Mouse (Mus musculus): ENCODE measurements around the gene Serpina3c. TPM values are rescaled to one million over a fixed set of nuclear protein-coding genes. Genes with fewer than 3 reads are reported as not detected.
"Not testable (repeated sequence)": the region's sequence is repeated elsewhere in the genome, so short reads cannot be mapped to it uniquely, and the experiment has no call there.

Gene Serpina3c
- total RNA-seq, 2 experiments from 2014 or later: 23.7 to 24.1 TPM

GRCm38 (mm10) chr12:104114921-104115579 is 38.6 kb downstream of the Serpina3c start:
- no peak for DNase-seq (ENCODE audit: low spot score in 2 of 2)

GRCm38 (mm10) chr12:104112333-104112732 is 41.3 kb downstream of the Serpina3c start, which contains the start of gene Serpina3a:
Gene Serpina3a (plus strand): TSS chr12:104112724.
- DNase-seq (ENCODE audit: low spot score in 2 of 2): not testable (repeated sequence)

- no peak for DNase-seq (ENCODE audit: low spot score in 2 of 2)
Measured at GRCm38 (mm10) chr12:104108507-104108906, 45.2 kb downstream of the Serpina3c start.

GRCm38 (mm10) chr12:104106919-104107318 is 46.8 kb downstream of the Serpina3c start:
- no peak for DNase-seq (ENCODE audit: low spot score in 2 of 2)

- DNase-seq (ENCODE audit: low spot score in 2 of 2): no peak
Measured at GRCm38 (mm10) chr12:104105847-104106246, 47.8 kb downstream of the Serpina3c start.

DNA sequence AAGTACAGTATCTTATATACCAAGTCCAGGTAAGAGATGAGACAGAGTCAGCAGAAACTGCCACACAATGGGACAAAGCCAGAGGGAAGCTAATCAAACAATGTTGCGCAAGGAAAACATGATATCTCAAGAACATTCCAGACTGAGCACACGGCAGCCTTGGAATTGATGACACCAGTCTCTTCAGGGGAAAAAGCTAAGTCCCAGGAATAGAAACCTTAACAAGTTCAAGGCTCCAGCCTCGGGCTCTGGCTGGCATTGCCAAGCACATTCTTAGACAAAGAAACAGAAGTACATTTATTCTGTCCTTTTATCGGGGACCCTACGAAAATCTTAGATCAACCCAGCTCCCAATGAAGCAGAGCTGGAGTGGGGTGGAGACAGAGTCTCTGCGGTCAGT is 52.9 kb downstream of the Serpina3c start, which contains the start of gene Serpina5:
Gene Serpina5 (plus strand): TSS at position 346 of the 400 bp plus-strand sequence.
- DNase-seq (ENCODE audit: low spot score in 2 of 2): no peak

Other genes starting within 250 kb of the Serpina3c start
- under 1 TPM in 1 of 2 experiments, not detected in 1; 0.50 TPM for gene Serpina1c, start 249.0 kb downstream of the Serpina3c start, total RNA-seq (2021)
- gene Serpina1e, start 194.9 kb downstream of the Serpina3c start, total RNA-seq (2021): under 1 TPM in 1 of 2 experiments, not detected in 1; 0.56 TPM
- gene Serpina11, start 163.9 kb downstream of the Serpina3c start, total RNA-seq (2021): not detected
- not detected for gene Serpina9, start 140.1 kb downstream of the Serpina3c start, total RNA-seq (2021)
- gene Serpina12, start 109.4 kb downstream of the Serpina3c start, total RNA-seq (2021): 1 to 10 TPM; 1.1 to 1.3 TPM
- 1 to 10 TPM in 1 of 2 experiments, under 1 TPM in 1; 0.90 to 1.5 TPM for gene Serpina5, start 52.8 kb downstream of the Serpina3c start, total RNA-seq (2021)
- not detected for gene Serpina3a, start 41.1 kb downstream of the Serpina3c start, total RNA-seq (2021)
- 1 to 10 TPM in 1 of 2 experiments, under 1 TPM in 1; 0.33 to 2.1 TPM for gene Serpina3b, start 25.9 kb downstream of the Serpina3c start, total RNA-seq (2021)
- under 1 TPM; 0.48 to 0.60 TPM for gene Serpina3f, start 60.7 kb upstream of the Serpina3c start, total RNA-seq (2021)
- 1 to 10 TPM; 4.3 to 4.8 TPM for gene Serpina3g, start 82.4 kb upstream of the Serpina3c start, total RNA-seq (2021)
- gene Serpina3i, start 109.3 kb upstream of the Serpina3c start, total RNA-seq (2021): not detected
- gene Serpina3j, start 160.7 kb upstream of the Serpina3c start, total RNA-seq (2021): under 1 TPM in 1 of 2 experiments, not detected in 1; 0.89 TPM
- 1 to 10 TPM; 1.1 to 4.0 TPM for gene Serpina3k, start 184.6 kb upstream of the Serpina3c start, total RNA-seq (2021)
- 1 to 10 TPM; 1.2 to 2.3 TPM for gene Serpina3m, start 184.6 kb upstream of the Serpina3c start, total RNA-seq (2021)

Data from adrenal gland, adult 18-20 months (tissue).